Mouse (Mus musculus): ENCODE data around the gene Htra3. TPM values are rescaled to one million over a fixed set of nuclear protein-coding genes. Genes with fewer than 3 reads are reported as not detected.

The Htra3 gene
- not detected for polyA plus RNA-seq (2017; shearing (Covaris generic))

DNA sequence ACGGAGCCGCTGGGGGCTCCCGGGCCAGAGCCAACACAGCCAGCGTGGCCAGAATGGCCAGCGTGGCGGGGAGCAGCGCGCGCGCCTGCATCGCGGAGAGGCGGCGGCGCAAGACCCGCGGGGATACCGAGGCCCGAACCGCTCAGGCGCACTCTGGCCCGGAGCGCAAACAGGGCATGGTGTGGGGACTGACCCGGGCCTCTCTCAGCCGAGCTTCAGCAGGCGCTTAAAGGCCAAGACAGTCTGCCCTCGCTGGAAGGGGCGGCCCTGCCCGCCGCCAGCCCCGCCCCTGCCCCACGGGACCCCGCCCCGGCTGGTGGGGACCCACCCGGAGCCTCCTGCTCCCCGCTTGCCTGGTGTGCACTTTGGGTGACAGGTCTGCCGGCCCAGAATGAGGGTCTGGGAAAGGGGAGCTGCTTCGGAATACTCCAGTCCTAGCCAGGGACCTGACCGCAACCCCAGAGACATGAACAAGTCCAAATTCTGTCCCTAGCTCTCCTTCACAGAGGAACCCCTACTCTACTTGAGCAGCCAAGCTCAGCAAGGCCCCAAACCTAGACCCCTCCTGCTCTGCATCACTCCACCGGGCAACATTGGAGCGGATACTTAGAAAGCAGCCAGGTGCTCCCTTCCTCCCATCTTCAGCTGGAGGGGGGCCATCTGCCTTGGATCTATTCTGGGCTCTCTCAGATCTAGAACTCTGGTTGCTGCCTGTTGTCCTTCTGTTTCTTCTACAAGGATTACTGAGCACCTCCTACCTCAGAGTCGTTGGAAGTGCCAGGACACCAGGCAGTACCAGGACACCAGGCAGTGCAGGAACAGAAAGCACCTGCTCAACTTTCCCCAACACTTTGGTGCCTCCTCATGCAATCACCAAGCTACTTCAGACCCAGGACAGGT, at the start of gene Htra3:
Htra3 (minus strand) TSS at position 527 of the 900 bp plus-strand sequence.

Other genes starting within 250 kb of the Htra3 start
- not detected for gene Cpz, start 154.1 kb downstream of the Htra3 start, polyA plus RNA-seq (2017; shearing (Covaris generic))
- gene Trmt44, start 104.7 kb downstream of the Htra3 start, polyA plus RNA-seq (2017; shearing (Covaris generic)) = 4.3 TPM
- gene Acox3, start 96.7 kb downstream of the Htra3 start, polyA plus RNA-seq (2017; shearing (Covaris generic)) = 23.1 TPM
- 0.90 TPM for gene Sh3tc1, start 60.2 kb upstream of the Htra3 start, polyA plus RNA-seq (2017; shearing (Covaris generic))
- gene Ablim2, start 78.1 kb upstream of the Htra3 start, polyA plus RNA-seq (2017; shearing (Covaris generic)) = 4.2 TPM
- 11.3 TPM for gene Afap1, start 213.5 kb upstream of the Htra3 start, polyA plus RNA-seq (2017; shearing (Covaris generic))

All from naive thymus-derived CD4-positive, alpha-beta T cell, adult 5 months (primary cell).